Mouse (Mus musculus) neutrophil, adult 5-6 weeks (primary cell): ENCODE results near the gene Slc6a4. TPM values are rescaled to one million over a fixed set of nuclear protein-coding genes. Genes with fewer than 3 reads are reported as not detected.

ENCODE experiments used
- ATAC-seq: fragments of 151-379, 151-347 bp; 2 replicates; pipeline ENCODE4 v1.8.0; 2017; ENCODE audit warnings: mild to moderate bottlenecking, moderate TSS enrichment; ENCODE audit not compliant: insufficient number of reproducible peaks, poor library complexity, low FRiP score, severe bottlenecking; ENCODE audit errors: extremely low read depth
- total RNA-seq: library from RNA; stranded (forward); fragments of 200-1000 nt; gene quantifications from 2 replicates; pipeline ENCODE4 v1.2.3, GENCODE M21; 2017

Slc6a4 gene
- total RNA-seq, result 4.4 and 5.2 TPM in 2 replicates

DNA sequence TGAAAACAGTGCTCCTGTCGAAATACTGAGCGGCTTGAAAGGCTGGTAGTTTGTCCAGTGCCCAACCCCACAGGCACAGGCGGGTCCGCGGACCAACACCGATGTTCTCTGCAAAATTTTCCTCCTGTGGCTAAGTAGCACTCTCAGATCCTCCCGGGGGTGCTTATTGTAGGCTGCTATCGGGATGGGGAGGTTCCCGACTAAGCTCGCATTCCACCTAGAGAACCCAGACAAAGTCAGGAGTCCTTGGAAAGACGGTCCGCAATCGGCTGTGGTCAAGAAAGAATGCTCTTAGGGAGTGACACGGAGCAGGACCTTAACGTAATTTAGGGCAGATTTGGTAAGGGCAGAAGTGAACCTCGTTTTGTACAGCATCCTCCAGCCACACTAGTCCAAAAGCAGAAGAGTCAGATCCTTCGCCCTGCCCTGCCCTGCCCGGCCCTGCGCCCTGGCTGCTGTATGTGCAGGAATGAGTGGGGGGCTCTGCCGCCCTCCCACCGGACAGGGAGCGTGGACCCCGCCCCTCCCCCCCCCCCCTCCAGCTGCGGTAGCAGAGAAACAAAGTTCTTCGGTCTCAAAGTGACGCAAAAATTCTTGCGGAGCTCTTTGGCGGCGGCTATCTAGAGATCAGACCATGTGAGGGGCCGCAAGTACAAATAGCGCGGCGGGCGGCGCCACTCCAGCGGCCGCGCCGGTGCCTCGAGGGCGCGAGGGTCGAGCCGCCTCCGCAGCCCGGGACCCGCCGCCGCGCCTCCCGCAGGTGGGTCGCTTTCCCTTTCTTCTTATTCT, at the start of gene Slc6a4:
Gene Slc6a4 (plus strand): TSS at position 688 of the 789 bp plus-strand sequence.
- no peak for ATAC-seq

DNA sequence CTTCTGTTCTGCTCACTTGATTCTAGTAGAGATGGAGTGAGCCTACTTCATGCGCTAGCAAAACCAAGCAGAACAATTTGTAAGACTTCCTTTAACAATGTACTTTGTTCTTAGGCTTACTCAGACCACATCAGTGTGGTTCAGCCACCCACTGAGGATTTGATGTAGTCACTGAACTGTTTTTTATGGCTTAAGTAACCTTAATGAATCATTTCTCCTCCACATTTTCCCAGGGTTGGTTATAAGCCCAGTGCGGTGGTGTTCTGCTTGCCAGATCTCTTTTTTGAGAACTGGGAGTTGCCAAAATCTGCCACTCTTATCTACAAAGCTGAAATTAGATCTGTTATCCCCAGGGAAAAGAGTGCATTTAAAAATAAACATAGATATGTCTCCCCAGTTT, 44.9 kb upstream of the Slc6a4 start:
- ATAC-seq, result no peak

DNA sequence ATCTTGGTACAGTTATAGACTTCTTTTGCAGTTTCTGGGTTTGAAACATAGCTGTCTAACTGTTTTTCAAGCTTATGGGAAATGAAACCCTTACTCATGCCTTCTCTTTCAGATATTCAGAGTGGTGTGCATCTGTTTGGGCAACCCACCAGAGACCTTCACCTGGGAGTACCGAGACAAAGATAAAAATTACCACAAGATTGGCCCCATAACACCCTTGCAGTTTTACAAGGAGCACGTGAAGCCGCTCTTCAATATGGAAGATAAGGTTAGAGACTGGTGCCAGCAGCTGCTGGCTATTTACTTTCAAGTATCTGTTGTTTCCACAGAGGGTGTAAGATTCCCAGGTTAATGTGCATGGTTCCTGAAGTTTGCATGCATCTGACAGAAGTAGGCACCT, 32.7 kb upstream of the Slc6a4 start:
- ATAC-seq, result no peak

DNA sequence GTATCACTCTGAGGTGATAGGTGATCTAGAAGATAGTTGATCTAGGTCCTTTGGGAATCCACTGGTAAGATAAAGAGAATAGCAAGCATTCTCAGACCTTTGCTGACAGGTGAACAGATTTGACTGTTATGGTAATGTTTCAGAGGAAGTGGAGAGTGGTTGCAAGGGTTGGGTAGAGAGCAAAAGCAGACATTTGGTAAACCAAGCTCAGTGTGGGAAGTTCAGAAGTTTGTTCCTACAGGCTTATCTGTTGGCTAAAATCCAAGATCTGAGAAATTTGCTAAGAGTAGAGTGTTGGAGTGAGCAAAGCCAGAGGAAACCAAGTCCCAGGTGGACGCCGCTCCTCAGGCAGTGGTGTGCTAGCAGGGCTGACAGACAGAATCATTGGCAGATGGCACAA, 28.1 kb upstream of the Slc6a4 start:
- ATAC-seq, result no peak

DNA sequence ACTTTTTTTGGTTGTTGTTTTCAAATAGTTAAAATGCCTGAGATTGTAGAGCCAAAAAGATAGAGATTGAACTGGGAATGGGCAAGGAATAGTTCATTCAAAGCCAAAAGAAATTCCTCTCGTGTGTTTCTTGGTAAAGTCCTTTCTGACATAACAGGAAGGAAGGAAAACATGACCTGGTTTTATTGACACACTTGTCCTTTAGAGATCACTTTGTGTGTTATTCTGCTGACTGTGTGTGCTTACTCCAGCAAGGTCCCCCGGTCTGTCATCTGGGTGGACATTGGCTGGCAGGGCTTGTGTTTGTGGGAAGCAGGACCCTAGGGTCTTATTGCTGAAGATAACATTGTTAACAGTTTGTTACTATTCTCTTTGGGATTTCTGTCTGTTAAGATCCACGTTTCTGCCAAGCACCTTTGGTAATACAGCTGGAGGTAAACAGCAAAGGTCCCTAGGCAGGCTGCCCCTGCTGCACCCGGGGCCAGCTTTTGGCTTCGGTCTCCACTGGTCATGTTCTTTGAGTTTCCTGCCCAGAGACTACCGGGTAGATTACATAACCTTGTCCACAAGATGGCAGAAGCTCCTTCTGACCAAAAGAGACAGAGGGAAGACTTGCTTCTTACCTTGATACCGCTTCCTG, 23.6 kb upstream of the Slc6a4 start:
- ATAC-seq, result no peak

DNA sequence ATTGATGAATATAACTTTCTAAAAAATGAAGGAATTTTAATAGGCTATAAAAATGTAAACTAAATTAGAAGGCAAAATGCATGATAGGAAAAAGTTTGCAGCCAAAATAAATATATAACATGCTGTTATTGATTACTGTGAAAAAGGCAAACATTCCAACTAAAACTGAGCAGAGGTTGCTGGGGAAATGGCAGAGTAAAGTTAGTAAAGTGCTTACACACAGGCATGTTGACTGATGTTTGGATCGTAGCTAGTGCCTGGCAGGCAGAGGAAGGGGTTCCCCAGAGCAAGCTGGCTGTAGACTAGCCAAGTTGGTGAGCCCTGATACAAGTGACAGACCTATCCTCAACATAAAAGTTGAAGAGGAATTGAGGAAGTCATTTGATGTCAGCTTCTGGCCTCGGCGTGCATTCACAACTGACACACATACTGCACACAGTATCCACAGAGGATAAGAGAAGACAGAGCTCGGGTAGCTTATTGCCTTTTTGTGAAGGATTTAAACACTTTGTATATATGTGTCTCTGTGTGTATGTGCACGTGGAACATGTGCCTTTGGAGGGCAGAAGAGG, 16.7 kb upstream of the Slc6a4 start:
- ATAC-seq, result no peak

DNA sequence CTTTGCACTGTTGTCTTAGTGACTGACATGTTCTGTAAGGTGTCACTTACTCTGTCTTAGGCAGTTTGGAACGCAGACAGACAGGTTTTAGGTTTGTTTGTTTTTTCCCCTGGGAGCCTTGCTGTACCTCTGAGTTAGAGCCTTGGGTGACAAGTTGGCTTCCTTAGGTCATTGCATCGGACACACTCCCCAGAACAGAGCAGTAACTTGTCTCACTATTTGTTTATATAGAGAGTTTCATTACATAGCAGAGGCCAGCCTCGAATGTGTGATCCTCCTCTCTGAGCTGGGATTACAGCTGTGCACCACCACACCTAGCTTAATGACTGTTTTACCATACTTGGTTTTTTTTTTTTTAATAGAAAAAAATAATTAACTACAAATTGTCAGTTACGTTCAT, 16.0 kb upstream of the Slc6a4 start:
- ATAC-seq, result no peak

DNA sequence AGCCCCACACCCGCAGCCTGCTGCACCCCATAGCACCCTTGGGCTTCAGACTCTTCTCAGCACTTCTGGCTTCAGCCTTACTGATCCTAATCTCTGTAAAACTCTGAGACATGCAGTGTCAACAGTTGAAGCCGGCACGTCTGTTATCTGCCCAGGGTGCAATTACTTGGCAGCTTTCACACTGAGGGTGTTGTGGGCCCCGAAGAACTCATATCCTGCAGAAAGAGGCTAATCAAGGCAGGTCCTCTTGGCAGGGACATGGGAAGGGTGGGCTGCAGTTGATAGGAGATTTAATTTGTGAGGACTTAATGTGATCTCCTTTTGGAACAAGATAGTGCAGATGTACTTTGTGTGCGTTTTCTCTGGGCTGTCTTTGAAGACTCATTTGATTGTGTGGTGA, 14.8 kb upstream of the Slc6a4 start:
- ATAC-seq, result no peak

DNA sequence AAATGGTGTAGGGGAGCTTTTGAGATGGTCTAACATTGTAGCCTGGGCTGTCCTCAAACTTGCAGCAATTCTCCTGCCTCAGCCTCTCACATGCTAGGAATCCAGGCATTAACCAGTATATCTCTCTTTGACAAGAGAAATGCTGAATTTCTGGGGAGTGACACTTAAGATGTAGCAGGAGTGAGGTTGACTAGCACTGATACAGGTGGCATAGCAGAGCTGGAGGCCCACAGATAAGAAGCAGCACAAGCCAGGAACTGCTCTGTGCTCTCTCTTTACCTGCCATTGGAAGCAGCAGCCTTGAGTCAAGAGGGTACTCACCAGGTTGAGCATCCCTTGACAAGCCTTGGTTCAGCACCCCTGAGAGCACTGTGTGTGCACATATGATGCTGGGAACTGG, 14.2 kb upstream of the Slc6a4 start:
- no peak for ATAC-seq

DNA sequence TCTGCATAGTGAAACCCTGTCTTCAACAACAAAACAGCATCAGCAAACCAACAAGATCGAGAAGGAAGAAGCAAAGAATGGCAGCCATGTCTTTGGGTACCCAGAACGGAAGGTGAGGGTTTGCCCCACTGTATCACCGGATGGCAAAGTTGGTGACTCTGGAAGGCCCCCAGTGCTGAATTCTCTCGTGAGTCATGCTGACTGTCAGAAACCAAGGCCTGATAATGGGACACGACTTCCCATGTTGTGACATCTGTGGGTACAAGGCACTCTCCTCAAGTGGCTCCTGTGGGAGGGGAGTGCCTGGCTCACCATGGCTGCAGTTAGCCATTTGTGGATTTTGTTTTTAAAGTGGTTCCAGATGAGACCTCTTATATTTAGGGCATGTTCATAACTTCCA, 7.6 kb upstream of the Slc6a4 start:
- no peak for ATAC-seq

DNA sequence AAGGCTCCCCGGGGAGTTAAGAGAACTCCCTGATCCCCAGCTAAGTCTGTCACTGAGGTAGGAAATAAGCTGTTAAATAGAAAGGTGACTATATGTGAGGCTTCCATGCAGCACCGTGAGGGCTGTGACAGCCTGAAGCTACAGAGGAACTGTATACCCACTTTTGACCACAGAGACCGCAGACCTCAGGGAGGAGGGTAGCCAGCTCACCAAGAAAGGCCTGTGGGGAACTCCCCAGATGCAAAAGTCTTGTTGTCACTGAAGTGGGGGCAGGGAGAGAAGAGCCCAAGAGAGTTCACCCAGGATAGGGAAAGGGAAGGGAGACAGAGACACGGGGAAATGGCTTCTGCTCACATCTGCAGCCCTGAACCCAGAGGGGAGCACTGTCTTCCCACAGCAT, 5.5 kb upstream of the Slc6a4 start:
- ATAC-seq, result peak; percentile 79

DNA sequence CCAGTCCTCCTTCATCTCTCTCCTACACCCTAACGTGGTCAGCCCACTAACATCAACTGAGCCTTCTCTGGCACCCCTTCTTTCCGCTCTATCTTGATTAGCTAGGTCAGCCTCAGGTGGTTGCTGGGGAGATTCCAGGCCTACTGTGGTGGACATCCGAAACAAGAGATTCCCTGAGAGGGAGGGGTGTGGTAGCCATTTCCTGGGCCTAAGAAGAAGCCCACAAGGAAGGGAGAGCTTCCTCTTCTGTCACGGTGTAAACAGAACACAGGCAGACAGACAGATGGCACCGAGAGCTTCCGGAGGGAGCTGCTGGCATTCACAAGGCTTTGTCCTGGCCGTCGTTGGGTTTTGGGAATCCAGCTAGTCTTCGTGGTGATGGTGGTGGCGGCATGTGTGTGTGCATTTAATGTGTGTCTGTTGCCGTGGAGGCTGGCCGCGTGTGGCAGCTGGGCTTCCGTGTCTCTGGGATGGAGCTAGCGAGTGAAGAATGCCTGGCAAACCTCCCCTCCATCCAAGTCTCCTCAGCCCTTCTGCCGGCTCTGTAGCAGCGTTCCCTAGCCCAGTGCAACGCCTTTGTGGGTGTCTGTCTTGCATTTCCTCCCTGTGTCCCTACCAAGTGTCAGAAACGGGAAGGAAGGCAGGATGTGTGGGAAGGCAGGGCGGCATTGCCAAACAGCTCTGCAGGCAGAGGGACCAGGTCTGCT, 2.3 kb upstream of the Slc6a4 start:
- no peak for ATAC-seq

DNA sequence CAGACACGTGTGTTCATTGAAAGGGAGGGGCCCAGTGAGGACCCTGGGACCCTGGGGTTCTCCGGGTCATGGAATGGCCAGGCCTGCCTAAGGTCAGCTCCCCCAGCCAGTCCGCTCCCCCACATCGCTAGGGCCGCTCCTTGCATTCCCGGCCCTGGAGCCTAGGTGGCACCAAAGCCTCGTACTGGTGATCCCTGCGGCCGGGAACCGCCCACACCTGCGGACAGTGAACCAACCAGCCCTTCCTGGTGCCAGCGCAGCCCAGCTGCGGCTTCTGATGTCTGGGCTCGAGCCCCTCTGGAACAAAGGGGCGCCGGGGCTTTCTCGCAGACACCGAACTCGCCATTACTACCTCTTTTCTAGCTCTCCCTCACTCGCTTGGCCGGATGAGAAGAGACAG, 1.1 kb upstream of the Slc6a4 start:
- ATAC-seq, result peak; percentile 71

DNA sequence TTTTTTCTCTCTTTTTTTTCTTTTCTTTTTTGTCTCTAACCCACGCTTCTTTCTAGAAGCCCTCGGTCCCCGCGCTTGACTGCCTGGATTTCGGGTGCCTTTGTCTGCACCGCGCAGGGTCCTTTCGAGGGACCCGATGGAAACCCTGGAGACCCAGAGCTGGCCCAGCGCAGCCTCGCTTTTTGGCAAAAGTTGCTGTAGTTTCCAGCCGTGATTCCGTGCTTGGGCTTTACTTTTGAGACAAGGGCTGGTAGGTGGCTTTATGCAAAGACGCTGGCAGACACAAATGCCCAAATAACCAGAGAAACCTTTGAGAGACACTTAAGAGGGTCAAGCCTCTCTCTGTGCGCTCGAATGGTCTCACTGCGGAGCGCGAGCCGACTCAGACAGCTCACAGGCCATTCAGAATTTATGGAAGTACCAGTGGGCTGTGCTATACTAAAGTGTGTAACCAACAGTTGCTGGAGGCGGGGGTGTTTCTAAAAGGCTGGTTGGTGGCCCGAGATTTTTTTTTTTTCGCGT, 363 bp downstream of the Slc6a4 start:
- no peak for ATAC-seq

DNA sequence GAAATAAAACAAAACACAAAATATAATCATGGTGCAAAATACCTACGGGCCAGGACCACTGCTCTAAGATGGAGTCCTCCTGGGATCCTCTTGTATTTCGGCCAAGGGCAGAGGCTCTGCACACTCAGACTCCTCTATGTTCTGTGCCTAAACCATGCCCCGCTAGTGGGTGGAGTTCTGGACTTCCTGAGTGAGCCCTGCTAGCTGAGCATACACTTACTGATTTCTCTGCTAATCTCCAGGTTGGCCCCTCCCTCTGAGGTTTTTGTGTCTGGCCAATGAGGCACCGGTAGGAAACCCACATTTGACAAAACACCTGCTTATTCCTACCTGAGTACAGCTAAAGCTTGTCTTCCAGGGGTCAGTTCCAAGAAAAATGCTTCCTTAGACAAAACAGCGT, 2.3 kb downstream of the Slc6a4 start:
- no peak for ATAC-seq

DNA sequence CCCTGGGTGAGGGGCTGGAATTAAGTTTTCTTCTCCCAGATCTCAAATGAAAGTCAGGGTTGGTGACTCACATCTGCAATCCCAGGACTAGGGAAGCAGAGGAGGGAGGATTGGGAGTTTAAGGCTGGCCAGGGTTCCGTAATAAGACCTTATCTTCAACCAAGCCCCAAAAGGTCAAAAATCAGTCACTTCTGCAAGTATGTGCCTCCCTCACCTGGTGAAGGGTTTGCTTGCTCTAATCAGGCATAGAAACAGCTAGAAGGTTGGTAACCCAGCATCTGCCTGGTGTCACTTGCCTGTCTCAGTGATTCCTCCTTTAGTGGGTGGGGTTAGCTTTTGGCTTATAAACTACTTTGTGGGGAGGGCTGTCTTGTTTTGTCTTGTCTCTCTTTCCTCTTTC, 4.0 kb downstream of the Slc6a4 start:
- ATAC-seq, result no peak

DNA sequence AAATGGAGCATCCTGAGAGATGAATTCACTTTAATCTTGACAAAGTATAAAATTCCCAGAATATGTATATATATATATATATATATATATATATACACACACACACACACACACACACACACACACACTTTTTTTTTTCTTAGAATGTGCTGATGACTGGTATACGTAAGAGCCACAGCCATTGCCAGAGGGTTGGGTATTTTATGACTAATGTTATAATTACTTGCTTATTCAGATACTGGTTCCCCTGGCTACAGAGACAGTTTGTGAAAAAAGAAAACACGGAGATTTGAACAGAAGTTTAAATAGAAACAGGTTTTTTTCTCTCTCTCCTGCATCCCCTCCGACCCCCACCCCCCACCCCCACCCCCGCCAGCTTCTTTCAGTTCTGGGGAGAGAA, 7.5 kb downstream of the Slc6a4 start:
- no peak for ATAC-seq

DNA sequence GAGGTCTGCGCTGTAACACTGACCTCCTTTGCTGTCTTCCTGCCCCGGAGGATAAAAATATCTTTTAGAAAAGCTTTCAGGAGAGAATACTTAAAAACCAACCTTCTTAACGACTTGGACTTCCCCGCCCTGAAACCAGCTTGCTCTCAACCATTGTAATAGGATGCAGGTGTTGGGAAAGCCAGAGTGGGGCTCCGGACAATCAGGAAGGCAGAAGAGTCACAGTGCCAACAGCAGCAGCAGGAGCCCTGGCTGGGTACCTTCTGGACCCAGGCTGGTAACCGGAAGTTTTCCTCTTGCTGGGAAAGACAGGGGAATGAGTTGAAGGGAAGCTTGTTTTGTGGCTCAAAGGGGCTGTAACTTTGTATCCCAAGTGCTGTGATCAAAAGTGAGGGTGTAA, 8.2 kb downstream of the Slc6a4 start:
- ATAC-seq, result no peak
